Mouse (Mus musculus): ENCODE measurements around the gene Wwox.

DNA sequence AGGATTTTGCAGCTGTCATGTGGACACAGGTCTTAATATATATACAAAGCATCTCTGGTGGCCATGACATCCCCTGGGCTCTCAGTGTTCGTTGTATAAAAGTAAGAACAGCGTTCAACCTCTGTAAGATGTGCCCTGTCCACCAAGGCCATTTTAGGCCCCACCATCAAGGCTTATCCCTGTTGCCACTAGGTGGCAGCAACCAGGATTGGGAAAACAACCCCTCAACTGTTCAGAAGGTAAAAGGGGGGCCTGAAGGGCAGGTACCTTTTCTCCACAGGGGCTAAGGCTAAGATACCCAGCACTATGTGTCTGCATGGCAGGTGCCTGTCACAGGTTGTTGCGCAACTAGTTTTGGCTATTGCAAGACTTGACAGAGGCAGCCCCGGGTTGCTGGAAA lies 656.1 kb downstream of the Wwox start:
- TF ChIP-seq ZNF384 (IDR thresholded peaks at IDR 0.05; ENCODE audit: low read depth, low read length): no peak
- no peak for TF ChIP-seq HCFC1 (IDR thresholded peaks at IDR 0.05; ENCODE audit: borderline replicate concordance, insufficient read depth, low read length)

Data from ES-E14 (cell line).